Mouse (Mus musculus): ENCODE data around the gene Smg6.

Smg6 gene

GRCm38 (mm10) chr11:74925577-74926387, at the start of gene Smg6, which contains the start of gene Srr:
Gene Smg6 (plus strand): TSS chr11:74925823.
Gene Srr (minus strand): TSS chr11:74925948.
- DNase-seq (ENCODE audit: low spot score): peak; percentile 94

- DNase-seq (ENCODE audit: low spot score): peak; percentile 61
Measured at GRCm38 (mm10) chr11:74876801-74877200, 48.8 kb upstream of the Smg6 start.

- DNase-seq (ENCODE audit: low spot score): no peak
Measured at GRCm38 (mm10) chr11:74880999-74881398, 44.6 kb upstream of the Smg6 start.

GRCm38 (mm10) chr11:74881979-74882378, 43.6 kb upstream of the Smg6 start:
- DNase-seq (ENCODE audit: low spot score): no peak

GRCm38 (mm10) chr11:74883098-74883497, 42.5 kb upstream of the Smg6 start:
- DNase-seq (ENCODE audit: low spot score): no peak

- peak; percentile 12 for DNase-seq (ENCODE audit: low spot score)
Measured at GRCm38 (mm10) chr11:74894619-74895018, 31.0 kb upstream of the Smg6 start.

GRCm38 (mm10) chr11:74895980-74896900, 29.4 kb upstream of the Smg6 start:
- peak; percentile 56 for DNase-seq (ENCODE audit: low spot score)

GRCm38 (mm10) chr11:74896901-74897677, 28.5 kb upstream of the Smg6 start, which contains the start of gene Sgsm2:
Gene Sgsm2 (minus strand): TSS chr11:74897060.
- peak; percentile 42 for DNase-seq (ENCODE audit: low spot score)

- peak; percentile 93 for DNase-seq (ENCODE audit: low spot score)
Measured at GRCm38 (mm10) chr11:74897678-74898516, 27.7 kb upstream of the Smg6 start, which contains the start of gene Tsr1. Gene Tsr1 (plus strand): TSS chr11:74898071.

GRCm38 (mm10) chr11:74898517-74898827, 27.2 kb upstream of the Smg6 start:
- no peak for DNase-seq (ENCODE audit: low spot score)

- no peak for DNase-seq (ENCODE audit: low spot score)
Measured at GRCm38 (mm10) chr11:74901555-74901954, 24.1 kb upstream of the Smg6 start.

- DNase-seq (ENCODE audit: low spot score): no peak
Measured at GRCm38 (mm10) chr11:74902416-74902815, 23.2 kb upstream of the Smg6 start.

- no peak for DNase-seq (ENCODE audit: low spot score)
Measured at GRCm38 (mm10) chr11:74907850-74908249, 17.8 kb upstream of the Smg6 start.

GRCm38 (mm10) chr11:74908618-74909399, 16.8 kb upstream of the Smg6 start:
- DNase-seq (ENCODE audit: low spot score): no peak

- no peak for DNase-seq (ENCODE audit: low spot score)
Measured at GRCm38 (mm10) chr11:74909978-74910377, 15.6 kb upstream of the Smg6 start.

- DNase-seq (ENCODE audit: low spot score): no peak
Measured at GRCm38 (mm10) chr11:74912492-74912891, 13.1 kb upstream of the Smg6 start.

GRCm38 (mm10) chr11:74919249-74919648, 6.4 kb upstream of the Smg6 start:
- no peak for DNase-seq (ENCODE audit: low spot score)

- DNase-seq (ENCODE audit: low spot score): peak; percentile 36
Measured at GRCm38 (mm10) chr11:74924149-74924548, 1.5 kb upstream of the Smg6 start.

- DNase-seq (ENCODE audit: low spot score): peak; percentile 69
Measured at GRCm38 (mm10) chr11:74926388-74927005, 874 bp downstream of the Smg6 start.

GRCm38 (mm10) chr11:74927236-74927725, 1.7 kb downstream of the Smg6 start:
- DNase-seq (ENCODE audit: low spot score): no peak

Measured in lung, postnatal 25 days (tissue).